19 mouse cellular contexts compared by ENCODE assay signal in the genomic region with DNA sequence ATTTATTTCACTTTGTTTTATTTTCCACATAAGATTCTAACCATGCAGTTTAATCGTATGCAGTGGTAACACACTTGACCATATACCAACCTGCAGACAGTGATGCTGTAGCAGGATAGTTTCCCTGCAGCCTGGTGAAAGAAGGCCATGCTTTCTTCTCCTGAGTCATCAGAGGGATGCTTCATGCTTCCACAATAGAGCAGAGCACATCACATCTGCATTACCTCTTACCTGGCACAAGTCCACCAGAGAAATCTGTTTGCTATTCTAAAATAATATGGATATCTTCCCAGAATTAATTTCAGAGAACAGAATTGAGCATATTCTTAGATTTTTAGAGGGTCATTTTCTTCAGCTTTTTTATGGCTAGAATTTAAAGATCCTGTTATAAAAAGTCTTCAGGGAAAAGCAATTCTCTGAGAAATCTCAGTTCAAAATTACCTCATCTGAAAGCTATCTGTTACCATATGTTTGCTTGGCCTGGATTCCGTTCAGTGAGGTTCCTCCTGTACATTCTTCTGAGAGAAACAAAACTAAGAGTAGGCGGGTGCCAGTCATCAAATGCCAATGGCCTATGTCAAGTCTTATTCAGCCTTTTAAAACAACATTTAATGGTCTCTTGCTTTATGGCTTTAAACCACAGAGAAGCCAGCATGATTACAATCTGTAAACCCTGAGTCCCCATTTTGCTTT.
DNase-seq lines count a peak whose midpoint lies in the region; ATAC-seq and TF ChIP-seq lines count a peak whose summit lies in the region.
"Had no signal": no experiment of that assay in that cellular context is flagged by ENCODE, and none has a peak within 500 bp of the region (broad histone marks: within the 10 kb centered on the region; RNA-seq: fewer than 3 reads in every experiment).

No protein-coding gene starts in this region.

- H3K27me3 ChIP-seq in heart, embryonic 11.5 days (ENCODE audit: control insufficient read depth, insufficient read depth, low read length), result no peaks in the 10 kb centered on the region
- no peaks in the 10 kb centered on the region for H3K27me3 ChIP-seq in thymus, adult 2 months (ENCODE audit: control insufficient read depth, insufficient read depth, low read length)
- H3K27me3 ChIP-seq: embryonic facial prominence, embryonic 15.5 days; forebrain, embryonic 12.5 days; hindbrain, embryonic 15.5 days; lung, embryonic 15.5 days had no signal

- H3K4me3 ChIP-seq in heart, embryonic 11.5 days (ENCODE audit: low read depth, low read length), result no peak overlapping the region
- no peak overlapping the region for H3K4me3 ChIP-seq in thymus, adult 2 months (ENCODE audit: control insufficient read depth, insufficient read depth, low read length)
- H3K4me3 ChIP-seq: embryonic facial prominence, embryonic 15.5 days; forebrain, embryonic 12.5 days; hindbrain, embryonic 15.5 days; lung, embryonic 15.5 days had no signal

- peak; percentile 11 for DNase-seq in heart, postnatal 4 days
- DNase-seq in right cerebral cortex, adult 2 months (ENCODE audit: low spot score in 2 of 2), result peak; percentile 18 to 24
- no peak for DNase-seq in right cerebral cortex, postnatal 36 days (ENCODE audit: low spot score in 2 of 2)
- DNase-seq in cerebellum, adult 9-10 months, result peak; percentile 39
- DNase-seq in telencephalon, adult 2 months (ENCODE audit: low read depth, low spot score), result peak; percentile 26
- no peak for DNase-seq in thymus, adult 2 months
- no peak for DNase-seq in liver
- DNase-seq: heart, adult 18-20 months; kidney, adult 11 months; kidney, postnatal 14 days; layer of hippocampus, adult 9-11 months; spleen, adult 18-20 months; thymus, postnatal 36 days had no signal

- H3K9ac ChIP-seq in heart, embryonic 11.5 days (ENCODE audit: low read depth, low read length), result no peak overlapping the region
- H3K9ac ChIP-seq: embryonic facial prominence, embryonic 15.5 days; forebrain, embryonic 12.5 days; hindbrain, embryonic 15.5 days; lung, embryonic 15.5 days had no signal

- no peaks in the 10 kb centered on the region for H3K36me3 ChIP-seq in heart, embryonic 11.5 days (ENCODE audit: control insufficient read depth, insufficient read depth, low read length)
- no peaks in the 10 kb centered on the region for H3K36me3 ChIP-seq in thymus, adult 2 months (ENCODE audit: control insufficient read depth, insufficient read depth, low read length)
- H3K36me3 ChIP-seq: embryonic facial prominence, embryonic 15.5 days; forebrain, embryonic 12.5 days; hindbrain, embryonic 15.5 days; lung, embryonic 15.5 days had no signal

- no peaks in the 10 kb centered on the region for H3K4me1 ChIP-seq in heart, embryonic 11.5 days (ENCODE audit: control insufficient read depth, insufficient read depth, low read length)
- H3K4me1 ChIP-seq in thymus, adult 2 months (replicated peaks; ENCODE audit: control insufficient read depth, insufficient read depth, low read length), result no peaks in the 10 kb centered on the region
- H3K4me1 ChIP-seq: embryonic facial prominence, embryonic 15.5 days; forebrain, embryonic 12.5 days; hindbrain, embryonic 15.5 days; lung, embryonic 15.5 days had no signal

- TF ChIP-seq CTCF in thymus, adult 2 months (IDR thresholded peaks at IDR 0.05; ENCODE audit: borderline replicate concordance, control insufficient read depth, extremely low read depth, insufficient read depth, low read length, poor library complexity), result no peak

- WGBS in heart, embryonic 11.5 days (ENCODE audit: insufficient replicate concordance), result 64% methylated on average over 3 of the region's 3 CpGs
- WGBS in thymus, adult 2 months, result 91% methylated on average over 3 of the region's 3 CpGs

- no peak overlapping the region for H3K27ac ChIP-seq in heart, embryonic 11.5 days (ENCODE audit: low read depth, low read length)
- no peak overlapping the region for H3K27ac ChIP-seq in thymus, adult 2 months (ENCODE audit: control insufficient read depth, insufficient read depth, low read length)
- H3K27ac ChIP-seq: embryonic facial prominence, embryonic 15.5 days; forebrain, embryonic 12.5 days; hindbrain, embryonic 15.5 days; lung, embryonic 15.5 days had no signal

- H3K4me2 ChIP-seq in heart, embryonic 11.5 days, result no peak overlapping the region
- H3K4me2 ChIP-seq: embryonic facial prominence, embryonic 15.5 days; forebrain, embryonic 12.5 days; hindbrain, embryonic 15.5 days; liver, embryonic 11.5 days; lung, embryonic 15.5 days had no signal

- no peak for ATAC-seq in heart, embryonic 11.5 days (replicated peaks; ENCODE audit: insufficient number of reproducible peaks, low FRiP score, low TSS enrichment)

- H3K9me3 ChIP-seq in heart, embryonic 11.5 days (replicated peaks; ENCODE audit: control insufficient read depth, low read length), result no peaks in the 10 kb centered on the region
- H3K9me3 ChIP-seq: embryonic facial prominence, embryonic 15.5 days; forebrain, embryonic 12.5 days; hindbrain, embryonic 15.5 days; lung, embryonic 15.5 days had no signal

- TF ChIP-seq POLR2A in thymus, adult 2 months (IDR thresholded peaks at IDR 0.05; ENCODE audit: control insufficient read depth, extremely low read depth, insufficient read depth, low read length, poor library complexity), result no peak

Comparison
In these comparisons a context has a peak if more than half of its experiments do, and no peak if none do; other contexts are left out.
1. DNase-seq: peak in heart, postnatal 4 days (single experiment), right cerebral cortex, adult 2 months (2 of 2), cerebellum, adult 9-10 months (single experiment) and telencephalon, adult 2 months (single experiment); none in right cerebral cortex, postnatal 36 days (0 of 2), thymus, adult 2 months (single experiment) and liver (single experiment).